Mouse (Mus musculus) kidney, embryonic 16.5 days (tissue): ENCODE data around the gene Scnn1b. TPM values are rescaled to one million over a fixed set of nuclear protein-coding genes. Genes with fewer than 3 reads are reported as not detected.

ENCODE experiments used
- ATAC-seq: fragments of 200-750 bp; cut with Nextera tagmentation; 2 replicates; pipeline ENCODE4 v1.8.0; 2017; ENCODE audit warnings: moderate TSS enrichment; ENCODE audit not compliant: low FRiP score, low TSS enrichment
- H3K27ac ChIP-seq: fragments of 300-500 bp; sonication (generic); 2 replicates; pipeline ENCODE4 v1.5.1; 2014; ENCODE audit warnings: low read length
- H3K27me3 ChIP-seq: fragments of 300-500 bp; sonication (generic); 2 replicates; pipeline ENCODE4 v1.6.1; 2014; ENCODE audit warnings: low read length, control low read depth, mixed read lengths; ENCODE audit not compliant: insufficient read depth
- H3K36me3 ChIP-seq: fragments of 300-500 bp; sonication (generic); 2 replicates; pipeline ENCODE4 v1.6.1; 2014; ENCODE audit warnings: low read length, control low read depth, mixed read lengths; ENCODE audit not compliant: insufficient read depth
- H3K4me1 ChIP-seq: fragments of 300-500 bp; sonication (generic); 2 replicates; pipeline ENCODE4 v1.6.1; 2014; ENCODE audit warnings: low read length, control low read depth, mixed read lengths; ENCODE audit not compliant: insufficient read depth
- H3K4me2 ChIP-seq: fragments of 300-500 bp; sonication (generic); replicated peaks from 2 replicates; pipeline ENCODE4 v1.6.1; 2014; ENCODE audit warnings: low read depth, low read length
- H3K4me3 ChIP-seq: fragments of 300-500 bp; sonication (generic); 2 replicates; pipeline ENCODE4 v1.5.1; 2014; ENCODE audit warnings: mild to moderate bottlenecking, low read length
- H3K9ac ChIP-seq: fragments of 300-500 bp; sonication (generic); replicated peaks from 2 replicates; pipeline ENCODE4 v1.6.1; 2014; ENCODE audit warnings: low read length
- H3K9me3 ChIP-seq: fragments of 300-500 bp; sonication (generic); 2 replicates; pipeline ENCODE4 v1.6.1; 2016; ENCODE audit warnings: low read length, control low read depth
- WGBS: fragments of 180-500 bp; shearing (Covaris S2); extraction: QIAGEN DNeasy Blood & Tissue Kit; methylation state at CpG from one replicate; pipeline ENCODE4 v1.1.7; 2014; 5-methylcytosine and 5-hydroxymethylcytosine counted together
- polyA plus RNA-seq: library from polyadenylated mRNA; unstranded; fragments of >200 nt; fragmentation: Nextera tagmentation; extraction: Ambion mirVana; gene quantifications from 2 replicates; pipeline ENCODE4 v1.2.1, GENCODE M21; 2015

The Scnn1b gene
- polyA plus RNA-seq, 1 experiment from 2014 or later = 57.8 TPM

GRCm38 (mm10) chr7:121857177-121857884 is 7.5 kb upstream of the Scnn1b start:
- Histone ChIP-seq H3K27ac (no peak overlapping the region), H3K4me1 (no peaks in the 10 kb centered on the region), H3K9me3 (no peaks in the 10 kb centered on the region), H3K27me3 (no peaks in the 10 kb centered on the region), H3K36me3 (no peaks in the 10 kb centered on the region), H3K9ac (no peak overlapping the region), H3K4me3 (no peak overlapping the region), H3K4me2 (no peak overlapping the region)
- 77% methylated on average over 11 of the region's 11 CpGs for WGBS
- no peak for ATAC-seq

- no peaks in the 10 kb centered on the region for H3K9me3 ChIP-seq
- H3K9ac ChIP-seq = no peak overlapping the region
- 83% methylated on average over 8 of the region's 8 CpGs for WGBS
- H3K4me1 ChIP-seq = no peaks in the 10 kb centered on the region
- no peak for ATAC-seq
- H3K27me3 ChIP-seq = peaks cover 1% of the 10 kb centered on the region; the same call in 1 of the 2 replicates
- H3K4me3 ChIP-seq = no peak overlapping the region
- no peak overlapping the region for H3K4me2 ChIP-seq
- H3K27ac ChIP-seq = no peak overlapping the region
- no peaks in the 10 kb centered on the region for H3K36me3 ChIP-seq
Observed at GRCm38 (mm10) chr7:121858939-121859338, 5.9 kb upstream of the Scnn1b start.

- WGBS = 76% methylated on average over 2 of the region's 3 CpGs
- Histone ChIP-seq H3K9me3 (no peaks in the 10 kb centered on the region), H3K27me3 (peaks cover 1% of the 10 kb centered on the region; the same call in 1 of the 2 replicates), H3K9ac (no peak overlapping the region), H3K4me3 (no peak overlapping the region), H3K4me2 (no peak overlapping the region), H3K27ac (no peak overlapping the region), H3K36me3 (no peaks in the 10 kb centered on the region), H3K4me1 (peaks cover 7% of the 10 kb centered on the region; the same call in 1 of the 2 replicates)
- ATAC-seq = no peak
Observed at GRCm38 (mm10) chr7:121871631-121872030, 6.8 kb downstream of the Scnn1b start.

- no peak overlapping the region; the same call in 1 of the 2 replicates for H3K4me2 ChIP-seq
- peaks cover 7% of the 10 kb centered on the region; the same call in 1 of the 2 replicates for H3K4me1 ChIP-seq
- no peaks in the 10 kb centered on the region for H3K36me3 ChIP-seq
- WGBS = 49% methylated on average over 3 of the region's 3 CpGs
- H3K9ac ChIP-seq = no peak overlapping the region
- ATAC-seq = no peak
- no peaks in the 10 kb centered on the region for H3K27me3 ChIP-seq
- H3K4me3 ChIP-seq = no peak overlapping the region
- peak overlapping the region; percentile 80 for H3K27ac ChIP-seq
- no peaks in the 10 kb centered on the region for H3K9me3 ChIP-seq
Observed at GRCm38 (mm10) chr7:121873998-121874397, 9.2 kb downstream of the Scnn1b start.

GRCm38 (mm10) chr7:121874784-121875183 is 9.9 kb downstream of the Scnn1b start:
- 49% methylated on average over 7 of the region's 7 CpGs for WGBS
- ATAC-seq = no peak

GRCm38 (mm10) chr7:121880246-121880645 is 15.4 kb downstream of the Scnn1b start:
- Histone ChIP-seq H3K4me3 (no peak overlapping the region), H3K9me3 (no peaks in the 10 kb centered on the region), H3K27me3 (no peaks in the 10 kb centered on the region), H3K36me3 (no peaks in the 10 kb centered on the region), H3K4me1 (no peaks in the 10 kb centered on the region), H3K4me2 (no peak overlapping the region), H3K27ac (no peak overlapping the region), H3K9ac (no peak overlapping the region)
- WGBS = 90% methylated on average over 4 of the region's 4 CpGs
- no peak for ATAC-seq

More at GRCm38 (mm10) chr7:121874784-121875183, 9.9 kb downstream of the Scnn1b start:
- no peak overlapping the region for H3K4me2 ChIP-seq
- H3K36me3 ChIP-seq = no peaks in the 10 kb centered on the region
- no peaks in the 10 kb centered on the region for H3K27me3 ChIP-seq
- peaks cover 7% of the 10 kb centered on the region; the same call in 1 of the 2 replicates for H3K4me1 ChIP-seq
- peak overlapping the region; percentile 80 for H3K27ac ChIP-seq
- no peaks in the 10 kb centered on the region for H3K9me3 ChIP-seq
- no peak overlapping the region for H3K9ac ChIP-seq
- H3K4me3 ChIP-seq = no peak overlapping the region

GRCm38 (mm10) chr7:121890636-121891360 is 26.0 kb downstream of the Scnn1b start:
- Histone ChIP-seq H3K4me1 (no peaks in the 10 kb centered on the region), H3K9me3 (no peaks in the 10 kb centered on the region), H3K9ac (no peak overlapping the region), H3K27ac (no peak overlapping the region), H3K4me3 (no peak overlapping the region), H3K4me2 (no peak overlapping the region), H3K27me3 (no peaks in the 10 kb centered on the region), H3K36me3 (no peaks in the 10 kb centered on the region)
- 81% methylated on average over 13 of the region's 13 CpGs for WGBS
- ATAC-seq = no peak

GRCm38 (mm10) chr7:121896689-121897088 is 31.9 kb downstream of the Scnn1b start:
- H3K4me1 ChIP-seq = no peaks in the 10 kb centered on the region

GRCm38 (mm10) chr7:121899311-121899710 is 34.5 kb downstream of the Scnn1b start:
- Histone ChIP-seq H3K4me3 (no peak overlapping the region), H3K9me3 (no peaks in the 10 kb centered on the region), H3K4me2 (peak overlapping the region; percentile 18), H3K36me3 (no peaks in the 10 kb centered on the region), H3K4me1 (no peaks in the 10 kb centered on the region), H3K27me3 (no peaks in the 10 kb centered on the region), H3K27ac (no peak overlapping the region), H3K9ac (no peak overlapping the region)
- no peak for ATAC-seq
- WGBS = 13% methylated on average over 14 of the region's 14 CpGs

More at GRCm38 (mm10) chr7:121896689-121897088, 31.9 kb downstream of the Scnn1b start:
- H3K4me3 ChIP-seq = no peak overlapping the region
- H3K9ac ChIP-seq = no peak overlapping the region
- no peak for ATAC-seq
- 46% methylated on average over 6 of the region's 6 CpGs for WGBS
- no peak overlapping the region for H3K27ac ChIP-seq
- no peak overlapping the region for H3K4me2 ChIP-seq
- no peaks in the 10 kb centered on the region for H3K9me3 ChIP-seq
- H3K27me3 ChIP-seq = no peaks in the 10 kb centered on the region
- H3K36me3 ChIP-seq = no peaks in the 10 kb centered on the region

- Histone ChIP-seq H3K27ac (no peak overlapping the region), H3K9me3 (no peaks in the 10 kb centered on the region), H3K4me3 (no peak overlapping the region), H3K27me3 (no peaks in the 10 kb centered on the region), H3K4me2 (peak overlapping the region; percentile 18; the same call in 1 of the 2 replicates), H3K36me3 (no peaks in the 10 kb centered on the region), H3K4me1 (no peaks in the 10 kb centered on the region), H3K9ac (no peak overlapping the region)
- 14% methylated on average over 7 of the region's 7 CpGs for WGBS
- ATAC-seq = no peak
Observed at GRCm38 (mm10) chr7:121899940-121900339, 35.1 kb downstream of the Scnn1b start.
